Mouse (Mus musculus) testis, adult 2 months (tissue): ENCODE data around the gene Lhb.

Source experiments
- CTCF ChIP-seq: fragments of 200-500 bp; IDR thresholded peaks from 2 replicates; pipeline ENCODE4 v1.5.1; 2012; ENCODE audit warnings: low read depth, mild to moderate bottlenecking, inconsistent platforms, low read length, moderate library complexity; ENCODE audit not compliant: control insufficient read depth, insufficient read depth, insufficient replicate concordance
- POLR2A ChIP-seq: fragments of 200-500 bp; IDR thresholded peaks from 2 replicates; pipeline ENCODE4 v1.6.1; 2012; ENCODE audit warnings: low read depth, mild to moderate bottlenecking, inconsistent platforms, low read length, moderate library complexity; ENCODE audit not compliant: control insufficient read depth

- TF ChIP-seq CTCF (no peak), POLR2A (no peak)
Observed at GRCm38 (mm10) chr7:45408949-45409348, 11.7 kb upstream of the Lhb start.
